Mouse (Mus musculus) ES-CJ7 (cell line): ENCODE measurements around the gene Lpin2.
A peak's percentile ranks its signal among the peaks of the same experiment; 100 is the strongest.

Experiments used
- DNase-seq: peaks from one replicate; pipeline ENCODE4 v3.0.0; 2011; ENCODE audit warnings: low read depth, low spot score

The Lpin2 gene

GRCm38 (mm10) chr17:71171161-71171560 lies 11.2 kb upstream of the Lpin2 start:
- DNase-seq, result no peak

GRCm38 (mm10) chr17:71177336-71177735 lies 5.0 kb upstream of the Lpin2 start:
- DNase-seq, result no peak

GRCm38 (mm10) chr17:71177949-71178348 lies 4.4 kb upstream of the Lpin2 start:
- DNase-seq, result no peak

GRCm38 (mm10) chr17:71178530-71179181 lies 3.7 kb upstream of the Lpin2 start:
- DNase-seq, result no peak

- DNase-seq, result no peak
Observed at GRCm38 (mm10) chr17:71179551-71180309, 2.6 kb upstream of the Lpin2 start.

- DNase-seq, result no peak
Observed at GRCm38 (mm10) chr17:71180601-71181000, 1.8 kb upstream of the Lpin2 start.

GRCm38 (mm10) chr17:71182871-71183656 lies 704 bp downstream of the Lpin2 start:
- peak; percentile 76 for DNase-seq

- DNase-seq, result no peak
Observed at GRCm38 (mm10) chr17:71183657-71184261, 1.4 kb downstream of the Lpin2 start.

GRCm38 (mm10) chr17:71184356-71185111 lies 2.2 kb downstream of the Lpin2 start:
- no peak for DNase-seq

GRCm38 (mm10) chr17:71185368-71185767 lies 3.0 kb downstream of the Lpin2 start:
- no peak for DNase-seq

- DNase-seq, result no peak
Observed at GRCm38 (mm10) chr17:71190589-71190988, 8.2 kb downstream of the Lpin2 start.

GRCm38 (mm10) chr17:71191063-71191462 lies 8.7 kb downstream of the Lpin2 start:
- DNase-seq, result no peak

GRCm38 (mm10) chr17:71191651-71192419 lies 9.5 kb downstream of the Lpin2 start:
- peak; percentile 21 for DNase-seq

GRCm38 (mm10) chr17:71193019-71193418 lies 10.7 kb downstream of the Lpin2 start:
- no peak for DNase-seq

GRCm38 (mm10) chr17:71193485-71193884 lies 11.1 kb downstream of the Lpin2 start:
- DNase-seq, result no peak

- no peak for DNase-seq
Observed at GRCm38 (mm10) chr17:71194906-71195632, 12.7 kb downstream of the Lpin2 start.

- DNase-seq, result no peak
Observed at GRCm38 (mm10) chr17:71195633-71196391, 13.5 kb downstream of the Lpin2 start.

- DNase-seq, result no peak
Observed at GRCm38 (mm10) chr17:71196415-71196814, 14.1 kb downstream of the Lpin2 start.

GRCm38 (mm10) chr17:71199346-71199745 lies 17.0 kb downstream of the Lpin2 start:
- no peak for DNase-seq
